Mouse (Mus musculus): ENCODE results near the gene Prcp.
"Not testable (repeated sequence)": the region's sequence is repeated elsewhere in the genome, so short reads cannot be mapped to it uniquely, and the experiment has no call there.

The Prcp gene

GRCm38 (mm10) chr7:92890211-92890610 is 15.9 kb downstream of the Prcp start:
- DNase-seq (ENCODE audit: extremely low read depth, low read depth, low spot score): no peak

- no peak for DNase-seq (ENCODE audit: extremely low read depth, low read depth, low spot score)
Measured at GRCm38 (mm10) chr7:92890618-92891230, 16.5 kb downstream of the Prcp start.

- no peak for DNase-seq (ENCODE audit: extremely low read depth, low read depth, low spot score)
Measured at GRCm38 (mm10) chr7:92893478-92893877, 19.2 kb downstream of the Prcp start.

- no peak for DNase-seq (ENCODE audit: extremely low read depth, low read depth, low spot score)
Measured at GRCm38 (mm10) chr7:92896036-92896435, 21.8 kb downstream of the Prcp start.

GRCm38 (mm10) chr7:92897021-92897420 is 22.8 kb downstream of the Prcp start:
- no peak for DNase-seq (ENCODE audit: extremely low read depth, low read depth, low spot score)

GRCm38 (mm10) chr7:92903360-92904038 is 29.2 kb downstream of the Prcp start:
- no peak for DNase-seq (ENCODE audit: extremely low read depth, low read depth, low spot score)

GRCm38 (mm10) chr7:92904285-92904684 is 30.0 kb downstream of the Prcp start:
- DNase-seq (ENCODE audit: extremely low read depth, low read depth, low spot score): not testable (repeated sequence)

- no peak for DNase-seq (ENCODE audit: extremely low read depth, low read depth, low spot score)
Measured at GRCm38 (mm10) chr7:92920172-92920856, 46.0 kb downstream of the Prcp start.

- no peak for DNase-seq (ENCODE audit: extremely low read depth, low read depth, low spot score)
Measured at GRCm38 (mm10) chr7:92920857-92921172, 46.5 kb downstream of the Prcp start.

GRCm38 (mm10) chr7:92932792-92933191 is 58.5 kb downstream of the Prcp start:
- DNase-seq (ENCODE audit: extremely low read depth, low read depth, low spot score): no peak

GRCm38 (mm10) chr7:92933308-92933948 is 59.2 kb downstream of the Prcp start:
- not testable (repeated sequence) for DNase-seq (ENCODE audit: extremely low read depth, low read depth, low spot score)

GRCm38 (mm10) chr7:92936747-92937146 is 62.5 kb downstream of the Prcp start:
- no peak for DNase-seq (ENCODE audit: extremely low read depth, low read depth, low spot score)

- no peak for DNase-seq (ENCODE audit: extremely low read depth, low read depth, low spot score)
Measured at GRCm38 (mm10) chr7:92937955-92938354, 63.7 kb downstream of the Prcp start.

GRCm38 (mm10) chr7:92939776-92940175 is 65.5 kb downstream of the Prcp start:
- no peak for DNase-seq (ENCODE audit: extremely low read depth, low read depth, low spot score)

GRCm38 (mm10) chr7:92950775-92951174 is 76.5 kb downstream of the Prcp start:
- DNase-seq (ENCODE audit: extremely low read depth, low read depth, low spot score): no peak

- DNase-seq (ENCODE audit: extremely low read depth, low read depth, low spot score): no peak
Measured at GRCm38 (mm10) chr7:92952210-92952609, 77.9 kb downstream of the Prcp start.

GRCm38 (mm10) chr7:92959758-92960157 is 85.5 kb downstream of the Prcp start:
- DNase-seq (ENCODE audit: extremely low read depth, low read depth, low spot score): no peak

GRCm38 (mm10) chr7:92961876-92962275 is 87.6 kb downstream of the Prcp start:
- no peak for DNase-seq (ENCODE audit: extremely low read depth, low read depth, low spot score)

- DNase-seq (ENCODE audit: extremely low read depth, low read depth, low spot score): no peak
Measured at GRCm38 (mm10) chr7:92964754-92965501, 90.7 kb downstream of the Prcp start.

GRCm38 (mm10) chr7:92967381-92968127 is 93.3 kb downstream of the Prcp start:
- DNase-seq (ENCODE audit: extremely low read depth, low read depth, low spot score): no peak

All from fat pad, adult 2 months (tissue).